Mouse (Mus musculus) G1E (cell line): ENCODE data around the gene Zfp316.

Experiments
- CTCF ChIP-seq: IDR thresholded peaks from 2 replicates; pipeline ENCODE4 v1.5.1; 2012; ENCODE audit warnings: low read depth, low read length, inconsistent platforms, mixed read lengths
- GATA1 ChIP-seq: IDR thresholded peaks from 2 replicates; pipeline ENCODE4 v1.6.1; 2012; ENCODE audit warnings: borderline replicate concordance, low read length, inconsistent platforms, mixed read lengths
- GATA2 ChIP-seq: IDR thresholded peaks from 2 replicates; pipeline ENCODE4 v1.6.1; 2012; ENCODE audit warnings: low read depth, low read length, inconsistent platforms, borderline replicate concordance
- POLR2AphosphoS5 ChIP-seq: IDR thresholded peaks from 2 replicates; pipeline ENCODE4 v1.6.1; 2012; ENCODE audit warnings: low read depth, low read length, inconsistent platforms; ENCODE audit not compliant: insufficient replicate concordance
- TAL1 ChIP-seq: conservative IDR thresholded peaks from 2 replicates; pipeline ENCODE4 v1.6.1; 2012; ENCODE audit warnings: low read depth, low read length, inconsistent platforms, mixed read lengths

DNA sequence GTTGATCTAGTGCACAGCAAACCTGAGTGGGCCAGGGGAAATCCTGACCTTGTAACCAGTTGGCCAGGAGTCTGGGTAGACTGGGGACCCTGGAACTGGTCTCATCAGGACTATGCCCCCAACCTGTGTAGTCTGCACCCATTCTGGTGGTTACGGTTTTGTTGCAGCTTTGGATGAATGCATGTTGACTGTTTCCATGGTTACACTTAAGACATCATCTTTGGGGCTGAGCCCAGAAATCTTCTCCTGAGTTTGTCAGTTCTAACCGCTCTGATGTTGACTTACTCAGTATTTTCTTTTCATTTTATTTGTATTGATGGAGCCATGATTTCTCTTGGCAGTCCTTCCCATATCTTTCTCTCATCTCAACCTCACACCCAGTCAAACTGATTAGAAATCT, 25.5 kb upstream of the Zfp316 start:
- no peak for TF ChIP-seq CTCF
- TF ChIP-seq GATA1 = no peak
- no peak for TF ChIP-seq POLR2AphosphoS5
- no peak for TF ChIP-seq GATA2
- TF ChIP-seq TAL1 = no peak
